Mouse (Mus musculus): ENCODE results near the gene Yeats2. TPM values are rescaled to one million over a fixed set of nuclear protein-coding genes. Genes with fewer than 3 reads are reported as not detected.

The Yeats2 gene
- polyA plus RNA-seq (2015; fragmentation: Nextera tagmentation; extraction: Ambion mirVana): 3.8 and 4.4 TPM in 2 replicates

DNA sequence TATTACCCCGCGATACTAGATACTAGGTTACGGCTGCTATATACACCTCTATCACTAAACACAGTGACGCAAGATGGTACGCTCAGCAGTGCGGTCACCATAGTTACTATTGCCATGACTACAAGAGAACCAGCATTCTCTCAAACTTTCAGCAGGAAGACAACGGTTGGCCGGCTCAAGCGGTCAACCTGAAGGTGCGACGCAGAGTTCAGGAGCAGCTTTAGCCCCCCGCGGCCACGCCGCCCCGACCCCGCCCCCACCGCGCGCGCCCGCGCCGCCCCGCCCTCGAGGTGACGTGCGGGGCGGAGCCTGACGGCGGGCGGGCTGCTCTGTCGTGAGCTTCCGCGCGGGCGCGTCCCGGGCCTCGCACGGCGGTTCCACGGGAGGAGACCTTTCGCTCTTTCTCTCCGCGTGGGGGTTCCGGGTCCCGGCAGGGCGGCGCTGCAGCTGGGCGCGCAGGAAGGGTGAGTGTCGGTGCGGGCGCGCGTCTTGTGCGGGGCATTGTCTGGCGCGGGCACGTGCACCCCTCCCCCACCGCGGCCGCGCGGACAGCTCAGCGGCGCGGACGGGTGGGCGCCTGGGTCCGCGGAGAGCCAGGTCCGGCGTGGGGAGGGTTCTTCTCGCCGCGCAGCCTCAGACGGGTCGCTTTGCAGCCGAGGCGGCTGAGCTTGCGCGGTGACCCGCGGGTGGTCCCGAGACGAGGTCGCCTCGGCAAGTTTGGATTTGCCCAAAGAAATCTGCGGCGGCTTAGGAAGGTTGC is at the start of gene Yeats2:
Gene Yeats2 (plus strand): TSS at position 292 of the 760 bp plus-strand sequence.
- under 1% methylated on average over 72 of the region's 92 CpGs for WGBS (ENCODE audit: insufficient replicate concordance)
- H3K4me2 ChIP-seq (ENCODE audit: low read depth, low read length): peak within 1 kb of the TSS; percentile 88
- H3K27me3 ChIP-seq (ENCODE audit: control insufficient read depth, insufficient read depth, low read depth, low read length): no peaks in the 10 kb centered on the region
- H3K9me3 ChIP-seq (replicated peaks; ENCODE audit: control insufficient read depth, low read length): no peaks in the 10 kb centered on the region
- H3K36me3 ChIP-seq (ENCODE audit: control insufficient read depth, insufficient read depth): no peaks in the 10 kb centered on the region
- H3K4me3 ChIP-seq (ENCODE audit: low read depth, low read length): peak within 1 kb of the TSS; percentile 92
- peak; percentile 94 for ATAC-seq (ENCODE audit: low read depth)
- H3K9ac ChIP-seq (ENCODE audit: low read depth, low read length): peak within 1 kb of the TSS; percentile 86
- peaks cover 10% of the 10 kb centered on the region for H3K4me1 ChIP-seq (ENCODE audit: control insufficient read depth, low read depth, low read length)
- H3K27ac ChIP-seq (ENCODE audit: low read length): peak within 1 kb of the TSS; percentile 77

DNA sequence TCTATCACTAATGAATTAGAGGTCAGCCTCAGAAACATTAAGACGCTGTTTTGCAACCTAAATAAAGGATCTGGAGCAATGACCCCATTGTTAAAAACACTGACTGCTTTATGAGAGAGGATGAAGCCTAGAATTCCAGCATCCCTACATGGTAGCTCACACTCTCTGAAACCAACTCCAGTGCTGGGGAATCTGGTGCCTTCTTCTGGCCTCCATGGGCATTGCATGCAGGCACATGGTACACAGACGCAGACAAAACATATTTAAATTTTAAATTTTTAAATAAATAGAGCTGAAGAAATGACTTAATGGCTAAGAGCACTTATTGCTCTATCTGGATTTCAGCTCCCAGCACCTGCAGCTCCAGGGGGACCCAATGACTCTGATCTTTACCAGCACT is 44.9 kb upstream of the Yeats2 start:
- Histone ChIP-seq H3K9ac (ENCODE audit: low read depth, low read length) (no peak overlapping the region), H3K27me3 (ENCODE audit: control insufficient read depth, insufficient read depth, low read depth, low read length) (no peaks in the 10 kb centered on the region), H3K4me2 (ENCODE audit: low read depth, low read length) (no peak overlapping the region), H3K36me3 (ENCODE audit: control insufficient read depth, insufficient read depth) (no peaks in the 10 kb centered on the region), H3K9me3 (replicated peaks; ENCODE audit: control insufficient read depth, low read length) (no peaks in the 10 kb centered on the region), H3K4me1 (ENCODE audit: control insufficient read depth, low read depth, low read length) (peaks cover 2% of the 10 kb centered on the region; the same call in 1 of the 2 replicates), H3K27ac (ENCODE audit: low read length) (no peak overlapping the region), H3K4me3 (ENCODE audit: low read depth, low read length) (no peak overlapping the region)
- ATAC-seq (ENCODE audit: low read depth): no peak
- WGBS (ENCODE audit: insufficient replicate concordance): 68% methylated on average over 2 of the region's 2 CpGs

DNA sequence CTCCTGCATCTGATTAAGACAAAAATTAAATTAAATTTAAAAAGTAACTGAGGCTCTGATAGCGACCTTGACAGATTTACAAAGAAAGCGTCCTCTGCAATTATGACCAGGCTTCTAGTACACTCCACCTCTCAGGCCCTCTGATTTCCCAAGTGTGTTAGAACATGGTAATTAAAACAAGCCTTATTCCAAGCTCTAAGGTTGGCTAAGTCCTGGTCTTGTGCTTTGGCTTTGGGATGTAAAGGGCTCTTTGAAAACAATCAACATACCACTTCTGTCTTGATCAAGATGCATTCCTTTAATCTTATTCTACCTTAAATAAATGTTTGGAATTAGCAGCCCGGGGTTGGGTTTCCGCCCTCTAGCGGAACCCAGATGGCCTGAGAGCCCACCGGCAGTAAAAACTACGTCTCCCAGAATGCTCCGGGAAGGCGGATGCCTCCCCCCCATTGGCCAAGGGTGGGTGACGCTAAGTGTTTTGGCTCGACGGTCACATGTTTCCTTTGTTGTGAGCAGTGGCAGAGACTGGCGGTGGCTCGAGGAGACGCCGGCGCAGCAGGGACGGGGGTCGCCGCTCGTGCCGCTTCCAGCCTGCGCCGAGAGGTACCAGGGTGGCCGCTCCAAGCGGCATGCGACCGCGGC is 43.7 kb upstream of the Yeats2 start, which contains the start of gene Klhl24:
Gene Klhl24 (plus strand): TSS at position 474 of the 642 bp plus-strand sequence.
- Histone ChIP-seq H3K4me1 (ENCODE audit: control insufficient read depth, low read depth, low read length) (peaks cover 2% of the 10 kb centered on the region; the same call in 1 of the 2 replicates), H3K4me3 (ENCODE audit: low read depth, low read length) (peak within 1 kb of the TSS; percentile 90), H3K36me3 (ENCODE audit: control insufficient read depth, insufficient read depth) (no peaks in the 10 kb centered on the region), H3K9me3 (replicated peaks; ENCODE audit: control insufficient read depth, low read length) (no peaks in the 10 kb centered on the region), H3K27ac (ENCODE audit: low read length) (peak within 1 kb of the TSS; percentile 94), H3K27me3 (ENCODE audit: control insufficient read depth, insufficient read depth, low read depth, low read length) (no peaks in the 10 kb centered on the region), H3K9ac (ENCODE audit: low read depth, low read length) (peak within 1 kb of the TSS; percentile 76), H3K4me2 (ENCODE audit: low read depth, low read length) (peak within 1 kb of the TSS; percentile 82)
- WGBS (ENCODE audit: insufficient replicate concordance): 1% methylated on average over 29 of the region's 29 CpGs
- peak; percentile 86 for ATAC-seq (ENCODE audit: low read depth)

DNA sequence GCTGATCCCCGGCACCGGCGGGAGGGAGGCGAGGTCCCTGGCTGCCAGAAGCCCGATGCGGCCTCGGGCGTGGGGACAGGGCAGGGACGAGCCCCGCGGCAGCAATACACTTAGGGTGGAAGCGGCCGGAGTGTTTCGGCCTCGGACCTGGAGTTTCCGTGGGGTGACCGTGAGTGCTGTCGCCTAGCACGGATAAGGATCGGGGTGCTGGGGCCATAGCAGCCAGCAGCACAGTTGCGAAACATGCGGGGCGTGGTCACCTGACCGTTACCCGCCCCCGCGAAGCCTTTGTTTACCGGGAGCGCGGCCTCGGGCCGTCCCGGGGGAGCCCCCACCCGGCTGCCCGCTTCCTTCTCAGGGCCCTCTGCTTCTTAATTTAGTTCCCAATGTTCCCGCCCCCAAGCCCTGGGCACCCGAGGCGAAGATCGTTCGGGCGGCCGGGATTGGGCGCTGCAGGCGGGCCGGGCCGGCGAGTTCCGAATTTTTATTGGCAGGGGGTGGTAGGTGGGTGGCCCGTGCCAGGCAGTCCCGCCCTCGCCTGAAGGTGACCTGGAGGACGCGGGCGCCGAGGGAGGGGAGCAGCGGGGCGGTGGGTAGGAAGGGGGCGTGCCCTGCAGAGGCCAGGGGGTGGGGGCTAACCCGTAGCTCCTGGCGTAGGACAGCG is 43.0 kb upstream of the Yeats2 start:
- under 1% methylated on average over 61 of the region's 61 CpGs for WGBS (ENCODE audit: insufficient replicate concordance)
- peak; percentile 90 for ATAC-seq (ENCODE audit: low read depth)
- peaks cover 2% of the 10 kb centered on the region; the same call in 1 of the 2 replicates for H3K4me1 ChIP-seq (ENCODE audit: control insufficient read depth, low read depth, low read length)
- peak overlapping the region; percentile 94 for H3K27ac ChIP-seq (ENCODE audit: low read length)
- H3K9me3 ChIP-seq (replicated peaks; ENCODE audit: control insufficient read depth, low read length): no peaks in the 10 kb centered on the region
- no peaks in the 10 kb centered on the region for H3K27me3 ChIP-seq (ENCODE audit: control insufficient read depth, insufficient read depth, low read depth, low read length)
- peak overlapping the region; percentile 90 for H3K4me3 ChIP-seq (ENCODE audit: low read depth, low read length)
- peak overlapping the region; percentile 76 for H3K9ac ChIP-seq (ENCODE audit: low read depth, low read length)
- H3K36me3 ChIP-seq (ENCODE audit: control insufficient read depth, insufficient read depth): no peaks in the 10 kb centered on the region
- H3K4me2 ChIP-seq (ENCODE audit: low read depth, low read length): peak overlapping the region; percentile 82

DNA sequence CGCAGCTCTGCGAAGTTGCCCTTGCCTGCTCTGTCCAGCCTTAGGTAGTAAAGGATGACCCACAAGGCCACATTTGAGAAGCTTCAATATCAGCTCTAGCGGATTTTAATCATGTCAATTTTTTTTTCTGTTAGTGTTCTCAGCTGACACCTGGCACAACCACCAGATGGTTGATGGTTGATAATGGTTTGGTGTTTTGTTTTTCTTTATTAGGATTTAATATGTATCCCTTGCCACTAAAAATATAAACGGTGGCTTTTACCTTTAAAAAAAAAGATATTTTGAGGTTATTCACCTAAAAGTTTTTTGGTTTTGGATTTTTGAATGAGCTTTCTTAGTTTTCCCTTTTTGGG is 42.5 kb upstream of the Yeats2 start:
- 4% methylated on average over 4 of the region's 4 CpGs for WGBS (ENCODE audit: insufficient replicate concordance)
- Histone ChIP-seq H3K4me3 (ENCODE audit: low read depth, low read length) (peak overlapping the region; percentile 90), H3K9ac (ENCODE audit: low read depth, low read length) (peak overlapping the region; percentile 76), H3K4me1 (ENCODE audit: control insufficient read depth, low read depth, low read length) (peaks cover 2% of the 10 kb centered on the region; the same call in 1 of the 2 replicates), H3K4me2 (ENCODE audit: low read depth, low read length) (peak overlapping the region; percentile 82), H3K27me3 (ENCODE audit: control insufficient read depth, insufficient read depth, low read depth, low read length) (no peaks in the 10 kb centered on the region), H3K9me3 (replicated peaks; ENCODE audit: control insufficient read depth, low read length) (no peaks in the 10 kb centered on the region), H3K27ac (ENCODE audit: low read length) (peak overlapping the region; percentile 94), H3K36me3 (ENCODE audit: control insufficient read depth, insufficient read depth) (no peaks in the 10 kb centered on the region)
- no peak for ATAC-seq (ENCODE audit: low read depth)

DNA sequence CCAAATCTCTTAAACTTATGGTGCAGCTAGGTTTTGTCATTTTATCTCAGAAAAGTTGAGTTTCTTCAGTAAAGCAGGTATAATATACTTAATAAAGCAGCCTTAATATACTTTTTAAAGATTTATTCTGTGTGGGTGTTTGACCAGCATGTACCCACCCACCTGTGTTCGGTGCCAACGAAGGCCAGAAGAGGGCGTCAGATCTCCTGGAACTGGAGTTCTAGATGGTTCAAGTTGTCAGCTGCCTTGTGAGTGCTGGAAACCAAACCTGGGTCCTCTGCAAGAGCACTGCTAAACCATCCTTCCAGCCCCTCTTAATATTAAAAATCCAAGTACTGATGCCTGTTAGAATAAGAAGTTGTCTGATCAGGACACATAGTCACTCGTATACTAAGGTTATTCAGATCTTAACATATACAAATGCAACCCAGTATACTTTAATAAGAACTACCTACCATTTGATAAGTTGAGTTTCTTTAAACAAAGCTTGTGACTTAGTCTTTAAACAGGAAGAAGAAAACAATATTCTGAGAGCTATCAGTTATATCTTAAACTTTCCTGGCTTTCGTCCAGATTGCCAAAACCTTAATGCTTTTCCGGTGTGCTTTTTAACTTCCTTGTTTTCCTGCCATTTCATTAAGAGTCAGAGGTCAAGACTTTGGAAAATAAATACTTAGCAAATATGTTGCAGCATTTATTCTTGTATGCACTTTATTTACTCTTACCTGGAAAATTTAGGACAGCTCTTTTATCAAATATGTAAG is 41.8 kb upstream of the Yeats2 start:
- no peak overlapping the region for H3K9ac ChIP-seq (ENCODE audit: low read depth, low read length)
- H3K9me3 ChIP-seq (replicated peaks; ENCODE audit: control insufficient read depth, low read length): no peaks in the 10 kb centered on the region
- no peak overlapping the region for H3K27ac ChIP-seq (ENCODE audit: low read length)
- no peak overlapping the region for H3K4me3 ChIP-seq (ENCODE audit: low read depth, low read length)
- no peaks in the 10 kb centered on the region for H3K36me3 ChIP-seq (ENCODE audit: control insufficient read depth, insufficient read depth)
- ATAC-seq (ENCODE audit: low read depth): no peak
- 85% methylated on average over 6 of the region's 6 CpGs for WGBS (ENCODE audit: insufficient replicate concordance)
- 0 out of 2 replicates have a peak overlapping the region, but pooled peaks have one; percentile 82 for H3K4me2 ChIP-seq (ENCODE audit: low read depth, low read length)
- peaks cover 2% of the 10 kb centered on the region; the same call in 1 of the 2 replicates for H3K4me1 ChIP-seq (ENCODE audit: control insufficient read depth, low read depth, low read length)
- H3K27me3 ChIP-seq (ENCODE audit: control insufficient read depth, insufficient read depth, low read depth, low read length): no peaks in the 10 kb centered on the region

DNA sequence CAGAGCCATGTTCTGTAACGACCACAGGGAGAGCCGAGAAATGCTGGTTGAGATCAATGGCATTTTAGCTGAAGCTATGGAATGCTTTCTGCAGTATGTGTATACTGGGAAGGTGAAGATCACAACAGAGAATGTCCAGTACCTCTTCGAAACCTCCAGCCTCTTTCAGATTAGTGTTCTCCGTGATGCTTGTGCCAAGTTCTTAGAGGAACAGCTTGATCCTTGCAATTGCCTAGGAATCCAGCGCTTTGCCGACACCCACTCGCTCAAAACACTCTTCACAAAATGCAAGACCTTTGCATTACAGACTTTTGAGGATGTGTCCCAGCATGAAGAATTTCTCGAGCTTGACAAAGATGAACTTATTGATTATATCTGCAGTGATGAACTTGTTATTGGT is 33.9 kb upstream of the Yeats2 start:
- Histone ChIP-seq H3K4me1 (ENCODE audit: control insufficient read depth, low read depth, low read length) (no peaks in the 10 kb centered on the region), H3K27me3 (ENCODE audit: control insufficient read depth, insufficient read depth, low read depth, low read length) (no peaks in the 10 kb centered on the region), H3K9me3 (replicated peaks; ENCODE audit: control insufficient read depth, low read length) (no peaks in the 10 kb centered on the region), H3K4me3 (ENCODE audit: low read depth, low read length) (no peak overlapping the region), H3K36me3 (ENCODE audit: control insufficient read depth, insufficient read depth) (peaks cover 11% of the 10 kb centered on the region), H3K4me2 (ENCODE audit: low read depth, low read length) (no peak overlapping the region), H3K27ac (ENCODE audit: low read length) (no peak overlapping the region), H3K9ac (ENCODE audit: low read depth, low read length) (no peak overlapping the region)
- ATAC-seq (ENCODE audit: low read depth): no peak
- 81% methylated on average over 8 of the region's 8 CpGs for WGBS (ENCODE audit: insufficient replicate concordance)

DNA sequence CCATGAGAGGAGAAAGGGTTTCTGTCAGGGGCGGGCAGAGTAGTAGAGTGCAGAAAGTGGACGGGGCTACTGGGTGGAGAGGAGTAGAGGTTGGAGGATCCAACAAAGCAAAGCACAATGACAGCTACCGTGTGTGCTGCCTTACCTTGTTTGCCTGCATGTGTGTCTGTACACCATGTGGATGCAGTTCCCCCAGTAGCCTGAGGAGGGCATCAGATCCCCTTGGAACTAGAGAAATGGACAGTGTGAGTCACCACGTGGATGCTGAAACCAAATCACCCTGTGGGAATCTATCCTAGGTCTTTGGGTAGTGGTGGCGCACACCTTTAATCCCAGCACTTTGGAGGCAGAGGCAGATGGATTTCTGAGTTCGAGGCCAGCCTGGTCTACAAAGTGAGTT is 31.9 kb upstream of the Yeats2 start:
- H3K27ac ChIP-seq (ENCODE audit: low read length): no peak overlapping the region
- H3K4me1 ChIP-seq (ENCODE audit: control insufficient read depth, low read depth, low read length): no peaks in the 10 kb centered on the region
- no peaks in the 10 kb centered on the region for H3K27me3 ChIP-seq (ENCODE audit: control insufficient read depth, insufficient read depth, low read depth, low read length)
- H3K36me3 ChIP-seq (ENCODE audit: control insufficient read depth, insufficient read depth): peaks cover 11% of the 10 kb centered on the region
- H3K4me2 ChIP-seq (ENCODE audit: low read depth, low read length): no peak overlapping the region
- no peak for ATAC-seq (ENCODE audit: low read depth)
- WGBS (ENCODE audit: insufficient replicate concordance): 73% methylated on average over 6 of the region's 6 CpGs
- H3K9ac ChIP-seq (ENCODE audit: low read depth, low read length): no peak overlapping the region
- H3K9me3 ChIP-seq (replicated peaks; ENCODE audit: control insufficient read depth, low read length): no peaks in the 10 kb centered on the region
- H3K4me3 ChIP-seq (ENCODE audit: low read depth, low read length): no peak overlapping the region

Data from liver, embryonic 16.5 days (tissue).